In genomic region chr13:14613553-14613952, GRCm38 (mm10) we compare ENCODE assay signal across 8 mouse cellular contexts. TPM values are rescaled to one million over a fixed set of nuclear protein-coding genes. Genes with fewer than 3 reads are reported as not detected.
DNase-seq lines count a peak whose midpoint lies in the region; ATAC-seq and TF ChIP-seq lines count a peak whose summit lies in the region.

No protein-coding gene starts in this region.

- TF ChIP-seq POLR2A in limb, embryonic 14.5 days (IDR thresholded peaks at IDR 0.05; ENCODE audit: borderline replicate concordance, extremely low read depth, insufficient read depth, insufficient read length): no peak

- H3K27me3 ChIP-seq in lung, postnatal 0 days (replicated peaks; ENCODE audit: insufficient read depth, low read length): no peaks in the 10 kb centered on the region
- no peaks in the 10 kb centered on the region for H3K27me3 ChIP-seq in embryonic facial prominence, embryonic 14.5 days (replicated peaks; ENCODE audit: control insufficient read depth, insufficient read depth, low read length)
- no peaks in the 10 kb centered on the region for H3K27me3 ChIP-seq in limb, embryonic 14.5 days (ENCODE audit: control insufficient read depth, insufficient read depth, low read length)
- H3K27me3 ChIP-seq in stomach, embryonic 14.5 days (ENCODE audit: control insufficient read depth, insufficient read depth, low read length): no peaks in the 10 kb centered on the region

- peak; percentile 26 for DNase-seq in lung, postnatal 0 days (ENCODE audit: low spot score)
- DNase-seq in lung, postnatal 4 days: no peak
- no peak for DNase-seq in embryonic facial prominence, embryonic 14.5 days (ENCODE audit: low spot score)
- DNase-seq in limb, embryonic 14.5 days (ENCODE audit: low spot score): no peak
- DNase-seq in gastrocnemius, postnatal 36 days: no peak
- no peak for DNase-seq in thymus, postnatal 14 days
- DNase-seq in frontal cortex, postnatal 36 days (ENCODE audit: low spot score in 2 of 2): no peak

- peak overlapping the region; percentile 76 for H3K4me3 ChIP-seq in lung, postnatal 0 days (ENCODE audit: low read depth, low read length)
- H3K4me3 ChIP-seq in embryonic facial prominence, embryonic 14.5 days (ENCODE audit: low read depth, low read length): peak overlapping the region; percentile 72
- peak overlapping the region; percentile 76 for H3K4me3 ChIP-seq in limb, embryonic 14.5 days (replicated peaks; ENCODE audit: low read length)
- H3K4me3 ChIP-seq in stomach, embryonic 14.5 days (ENCODE audit: low read depth, low read length): peak overlapping the region; percentile 93

- WGBS in lung, postnatal 0 days: under 1% methylated on average over 9 of the region's 9 CpGs
- under 1% methylated on average over 9 of the region's 9 CpGs for WGBS in embryonic facial prominence, embryonic 14.5 days
- 1% methylated on average over 9 of the region's 9 CpGs for WGBS in limb, embryonic 14.5 days
- WGBS in stomach, embryonic 14.5 days: under 1% methylated on average over 9 of the region's 9 CpGs

- TF ChIP-seq EP300 in lung, postnatal 0 days (IDR thresholded peaks at IDR 0.05): no peak

- no peaks in the 10 kb centered on the region; the same call in 1 of the 2 replicates for H3K4me1 ChIP-seq in lung, postnatal 0 days (ENCODE audit: insufficient read depth, low read depth, low read length)
- H3K4me1 ChIP-seq in embryonic facial prominence, embryonic 14.5 days (ENCODE audit: control insufficient read depth, insufficient read depth, low read length): no peaks in the 10 kb centered on the region
- peaks cover 3% of the 10 kb centered on the region; the same call in 1 of the 2 replicates for H3K4me1 ChIP-seq in limb, embryonic 14.5 days (ENCODE audit: control insufficient read depth, insufficient read depth, low read length)
- no peaks in the 10 kb centered on the region for H3K4me1 ChIP-seq in stomach, embryonic 14.5 days (ENCODE audit: control insufficient read depth, insufficient read depth, low read length)

- H3K9me3 ChIP-seq in lung, postnatal 0 days (ENCODE audit: low read length): no peaks in the 10 kb centered on the region
- H3K9me3 ChIP-seq in embryonic facial prominence, embryonic 14.5 days (ENCODE audit: control insufficient read depth, low read length): no peaks in the 10 kb centered on the region
- H3K9me3 ChIP-seq in limb, embryonic 14.5 days (ENCODE audit: control insufficient read depth, low read length): no peaks in the 10 kb centered on the region
- H3K9me3 ChIP-seq in stomach, embryonic 14.5 days (ENCODE audit: control insufficient read depth, low read depth, low read length): no peaks in the 10 kb centered on the region

- TF ChIP-seq CTCF in lung, postnatal 0 days (IDR thresholded peaks at IDR 0.05): no peak

- intact Hi-C loops in gastrocnemius, postnatal 36 days (cut with DNase I): no loop called here

- H3K36me3 ChIP-seq in lung, postnatal 0 days (ENCODE audit: insufficient read depth, low read length): peaks cover 3% of the 10 kb centered on the region; the same call in 1 of the 2 replicates
- peaks cover 34% of the 10 kb centered on the region for H3K36me3 ChIP-seq in embryonic facial prominence, embryonic 14.5 days (ENCODE audit: control insufficient read depth, insufficient read depth, low read length)
- peaks cover 33% of the 10 kb centered on the region for H3K36me3 ChIP-seq in limb, embryonic 14.5 days (ENCODE audit: control insufficient read depth, insufficient read depth, low read length)
- peaks cover 22% of the 10 kb centered on the region for H3K36me3 ChIP-seq in stomach, embryonic 14.5 days (ENCODE audit: control insufficient read depth, insufficient read depth, low read length)

- H3K4me2 ChIP-seq in lung, postnatal 0 days (replicated peaks; ENCODE audit: low read depth, low read length): peak overlapping the region; percentile 60
- peak overlapping the region; percentile 75 for H3K4me2 ChIP-seq in embryonic facial prominence, embryonic 14.5 days (ENCODE audit: low read depth, low read length)
- peak overlapping the region; percentile 67 for H3K4me2 ChIP-seq in limb, embryonic 14.5 days (replicated peaks; ENCODE audit: low read depth, low read length, severe bottlenecking)
- H3K4me2 ChIP-seq in stomach, embryonic 14.5 days (replicated peaks; ENCODE audit: low read depth, low read length): peak overlapping the region; percentile 55

- no peak for ATAC-seq in lung, postnatal 0 days
- no peak for ATAC-seq in embryonic facial prominence, embryonic 14.5 days (ENCODE audit: low read depth)
- ATAC-seq in limb, embryonic 14.5 days (ENCODE audit: low FRiP score, low read depth): no peak
- no peak for ATAC-seq in stomach, embryonic 14.5 days (ENCODE audit: insufficient number of reproducible peaks, insufficient read depth, low FRiP score, low read depth)

- peak overlapping the region; percentile 80 for H3K27ac ChIP-seq in lung, postnatal 0 days (ENCODE audit: low read length)
- H3K27ac ChIP-seq in embryonic facial prominence, embryonic 14.5 days (replicated peaks; ENCODE audit: low read depth, low read length): no peak overlapping the region; the same call in 1 of the 2 replicates
- H3K27ac ChIP-seq in limb, embryonic 14.5 days (replicated peaks; ENCODE audit: low read depth, low read length): no peak overlapping the region
- H3K27ac ChIP-seq in stomach, embryonic 14.5 days (ENCODE audit: low read length): peak overlapping the region; percentile 27; the same call in 1 of the 2 replicates

- peak overlapping the region; percentile 90 for H3K9ac ChIP-seq in lung, postnatal 0 days (replicated peaks; ENCODE audit: low read depth)
- peak overlapping the region; percentile 85 for H3K9ac ChIP-seq in embryonic facial prominence, embryonic 14.5 days (ENCODE audit: low read depth, low read length)
- H3K9ac ChIP-seq in limb, embryonic 14.5 days (ENCODE audit: low read depth, low read length, severe bottlenecking): peak overlapping the region; percentile 78
- H3K9ac ChIP-seq in stomach, embryonic 14.5 days (replicated peaks; ENCODE audit: low read depth, low read length): peak overlapping the region; percentile 89

RNA-seq across cellular contexts. Expression of gene Psma2, which starts 0.5 kb away (rescaled TPM):
- polyA plus RNA-seq in lung, postnatal 0 days (2015; fragmentation: Nextera tagmentation; extraction: Ambion mirVana): 139 and 158 TPM in 2 replicates
- polyA plus RNA-seq in embryonic facial prominence, embryonic 14.5 days (2014; fragmentation: Nextera tagmentation; extraction: Ambion mirVana): 179 and 187 TPM in 2 replicates
- 73.0 and 92.1 TPM in 2 replicates for polyA plus RNA-seq in limb, embryonic 14.5 days (2012; rRNA removed)
- 187 and 197 TPM in 2 replicates for polyA plus RNA-seq in limb, embryonic 14.5 days (2014; fragmentation: Nextera tagmentation; extraction: Ambion mirVana)
- 185 and 191 TPM in 2 replicates for polyA plus RNA-seq in stomach, embryonic 14.5 days (2014; fragmentation: Nextera tagmentation; extraction: Ambion mirVana)
- 10 to 100 TPM; 44.4 to 51.5 TPM for total RNA-seq in gastrocnemius, postnatal 36 days (2021)

RNA-seq across cellular contexts. Expression of gene Mrpl32, which starts 0.6 kb away (rescaled TPM):
- polyA plus RNA-seq in lung, postnatal 0 days (2015; fragmentation: Nextera tagmentation; extraction: Ambion mirVana): 95.9 and 98.9 TPM in 2 replicates
- 102 and 119 TPM in 2 replicates for polyA plus RNA-seq in embryonic facial prominence, embryonic 14.5 days (2014; fragmentation: Nextera tagmentation; extraction: Ambion mirVana)
- 19.5 and 37.3 TPM in 2 replicates for polyA plus RNA-seq in limb, embryonic 14.5 days (2012; rRNA removed)
- 108 and 116 TPM in 2 replicates for polyA plus RNA-seq in limb, embryonic 14.5 days (2014; fragmentation: Nextera tagmentation; extraction: Ambion mirVana)
- polyA plus RNA-seq in stomach, embryonic 14.5 days (2014; fragmentation: Nextera tagmentation; extraction: Ambion mirVana): 114 and 120 TPM in 2 replicates
- total RNA-seq in gastrocnemius, postnatal 36 days (2021): 10 to 100 TPM; 38.8 to 46.7 TPM

RNA-seq across cellular contexts. Expression of gene AW209491, which starts 16.4 kb away (rescaled TPM):
- 15.4 and 15.6 TPM in 2 replicates for polyA plus RNA-seq in lung, postnatal 0 days (2015; fragmentation: Nextera tagmentation; extraction: Ambion mirVana)
- 23.4 and 24.4 TPM in 2 replicates for polyA plus RNA-seq in embryonic facial prominence, embryonic 14.5 days (2014; fragmentation: Nextera tagmentation; extraction: Ambion mirVana)
- 8.0 and 9.9 TPM in 2 replicates for polyA plus RNA-seq in limb, embryonic 14.5 days (2012; rRNA removed)
- polyA plus RNA-seq in limb, embryonic 14.5 days (2014; fragmentation: Nextera tagmentation; extraction: Ambion mirVana): 24.8 and 27.2 TPM in 2 replicates
- 28.9 and 30.0 TPM in 2 replicates for polyA plus RNA-seq in stomach, embryonic 14.5 days (2014; fragmentation: Nextera tagmentation; extraction: Ambion mirVana)
- total RNA-seq in gastrocnemius, postnatal 36 days (2021): 10 to 100 TPM; 10.3 to 13.1 TPM

Comparison
In these comparisons a context has a peak if more than half of its experiments do, and no peak if none do; other contexts are left out.
1. H3K27ac ChIP-seq: peak in lung, postnatal 0 days (single experiment) and stomach, embryonic 14.5 days (single experiment); none in embryonic facial prominence, embryonic 14.5 days (single experiment) and limb, embryonic 14.5 days (single experiment).
2. Peak in every context shown above with its lines, with median percentiles within 50 percentile points of each other: H3K4me2 ChIP-seq, H3K4me3 ChIP-seq and H3K9ac ChIP-seq.